Mouse (Mus musculus) hindbrain, embryonic 16.5 days (tissue): ENCODE results near the gene H2-Q6. TPM values are rescaled to one million over a fixed set of nuclear protein-coding genes. Genes with fewer than 3 reads are reported as not detected.

Source experiments
- polyA plus RNA-seq: library from polyadenylated mRNA; unstranded; fragments of >200 nt; fragmentation: Nextera tagmentation; extraction: Ambion mirVana; gene quantifications from 2 replicates; pipeline ENCODE4 v1.2.1, GENCODE M21; 2015

The H2-Q6 gene
- polyA plus RNA-seq, 1 experiment from 2014 or later = 1.2 TPM

Other genes starting within 250 kb of the H2-Q6 start
- gene Aif1, start 248.8 kb upstream of the H2-Q6 start, polyA plus RNA-seq = 5.6 and 10.1 TPM in 2 replicates
- gene Lst1, start 236.4 kb upstream of the H2-Q6 start, polyA plus RNA-seq = 4.8 and 7.3 TPM in 2 replicates
- gene Ltb, start 230.4 kb upstream of the H2-Q6 start, polyA plus RNA-seq = 1.1 and 1.2 TPM in 2 replicates
- not detected in 2 replicates for gene Tnf, start 222.8 kb upstream of the H2-Q6 start, polyA plus RNA-seq
- 0.37 and 0.80 TPM in 2 replicates for gene Lta, start 219.5 kb upstream of the H2-Q6 start, polyA plus RNA-seq
- 0.34 and 0.45 TPM in 2 replicates for gene Gm16181, start 204.0 kb upstream of the H2-Q6 start, polyA plus RNA-seq
- 140 and 151 TPM in 2 replicates for gene Atp6v1g2, start 191.2 kb upstream of the H2-Q6 start, polyA plus RNA-seq
- gene Nfkbil1, start 189.1 kb upstream of the H2-Q6 start, polyA plus RNA-seq = 9.8 and 10.1 TPM in 2 replicates
- gene Ddx39b, start 183.1 kb upstream of the H2-Q6 start, polyA plus RNA-seq = 331 and 355 TPM in 2 replicates
- gene H2-D1, start 162.1 kb upstream of the H2-Q6 start, polyA plus RNA-seq = 125 and 134 TPM in 2 replicates
- gene H2-Q1, start 104.4 kb upstream of the H2-Q6 start, polyA plus RNA-seq = 0.64 and 0.67 TPM in 2 replicates
- 3.7 and 6.3 TPM in 2 replicates for gene H2-Q2, start 82.6 kb upstream of the H2-Q6 start, polyA plus RNA-seq
- 0.89 TPM in 2 replicates for gene H2-Q4, start 45.2 kb upstream of the H2-Q6 start, polyA plus RNA-seq
- gene H2-Q7, start 14.3 kb downstream of the H2-Q6 start, polyA plus RNA-seq = 4.3 and 4.8 TPM in 2 replicates
- gene H2-Q10, start 45.2 kb downstream of the H2-Q6 start, polyA plus RNA-seq = 0.11 and 0.21 TPM in 2 replicates
- not detected in 2 replicates for gene Pou5f1, start 81.2 kb downstream of the H2-Q6 start, polyA plus RNA-seq
- 16.4 and 21.2 TPM in 2 replicates for gene Tcf19, start 92.0 kb downstream of the H2-Q6 start, polyA plus RNA-seq
- 5.8 and 6.3 TPM in 2 replicates for gene Cchcr1, start 92.2 kb downstream of the H2-Q6 start, polyA plus RNA-seq
- 0.94 and 1.1 TPM in 2 replicates for gene Psors1c2, start 108.4 kb downstream of the H2-Q6 start, polyA plus RNA-seq
- 0.19 and 0.28 TPM in 2 replicates for gene Cdsn, start 127.3 kb downstream of the H2-Q6 start, polyA plus RNA-seq
- gene 2300002M23Rik, start 142.6 kb downstream of the H2-Q6 start, polyA plus RNA-seq = 0.11 and 0.12 TPM in 2 replicates
- not detected in 2 replicates for gene Sfta2, start 176.7 kb downstream of the H2-Q6 start, polyA plus RNA-seq
- gene Gm9573, start 201.8 kb downstream of the H2-Q6 start, polyA plus RNA-seq = not detected in 2 replicates
- not detected in 2 replicates for gene Mucl3, start 218.8 kb downstream of the H2-Q6 start, polyA plus RNA-seq
- gene Vars2, start 242.7 kb downstream of the H2-Q6 start, polyA plus RNA-seq = 16.7 and 17.9 TPM in 2 replicates
- gene Gtf2h4, start 248.9 kb downstream of the H2-Q6 start, polyA plus RNA-seq = 27.8 and 28.1 TPM in 2 replicates